Mouse (Mus musculus): ENCODE measurements around the gene Fhit.

GRCm38 (mm10) chr14:10301497-10301896 is 860.3 kb downstream of the Fhit start:
- TF ChIP-seq GATA1 (IDR thresholded peaks at IDR 0.05; ENCODE audit: borderline replicate concordance, low read length) (no peak), FLI1 (IDR thresholded peaks at IDR 0.05; ENCODE audit: low read length) (no peak)

Data from megakaryocyte, embryonic 14.5 days (primary cell).